Mouse (Mus musculus): ENCODE results near the gene Selenoo. TPM values are rescaled to one million over a fixed set of nuclear protein-coding genes. Genes with fewer than 3 reads are reported as not detected.

The Selenoo gene
- polyA plus RNA-seq, 1 experiment from 2014 or later: 21.6 TPM

- under 1% methylated on average over 47 of the region's 47 CpGs for WGBS
- Histone ChIP-seq H3K4me3 (peak within 1 kb of the TSS; percentile 93), H3K27me3 (ENCODE audit: insufficient read depth, poor library complexity, severe bottlenecking) (no peaks in the 10 kb centered on the region), H3K9me3 (no peaks in the 10 kb centered on the region), H3K27ac (peak within 1 kb of the TSS; percentile 89), H3K36me3 (peaks cover 39% of the 10 kb centered on the region), H3K4me1 (replicated peaks) (peaks cover 55% of the 10 kb centered on the region)
- peak; percentile 94 for DNase-seq (ENCODE audit: low spot score)
Observed at GRCm38 (mm10) chr15:89122649-89123366, 33.9 kb downstream of the Selenoo start, which contains the start of gene Tubgcp6. Tubgcp6 (minus strand) TSS chr15:89123112.

- Histone ChIP-seq H3K9me3 (no peaks in the 10 kb centered on the region), H3K36me3 (peaks cover 31% of the 10 kb centered on the region), H3K27me3 (ENCODE audit: insufficient read depth, poor library complexity, severe bottlenecking) (no peaks in the 10 kb centered on the region), H3K4me1 (replicated peaks) (peaks cover 62% of the 10 kb centered on the region), H3K27ac (peak overlapping the region; percentile 89), H3K4me3 (peak overlapping the region; percentile 93)
- peak; percentile 52 for DNase-seq (ENCODE audit: low spot score)
- 41% methylated on average over 11 of the region's 11 CpGs for WGBS
Observed at GRCm38 (mm10) chr15:89123595-89123994, 34.7 kb downstream of the Selenoo start.

GRCm38 (mm10) chr15:89124312-89124711, 35.4 kb downstream of the Selenoo start:
- H3K4me1 ChIP-seq (replicated peaks): peaks cover 67% of the 10 kb centered on the region
- H3K27me3 ChIP-seq (ENCODE audit: insufficient read depth, poor library complexity, severe bottlenecking): no peaks in the 10 kb centered on the region

GRCm38 (mm10) chr15:89125351-89125750, 36.5 kb downstream of the Selenoo start:
- H3K4me3 ChIP-seq: no peak overlapping the region
- H3K27me3 ChIP-seq (ENCODE audit: insufficient read depth, poor library complexity, severe bottlenecking): no peaks in the 10 kb centered on the region
- H3K4me1 ChIP-seq (replicated peaks): peaks cover 58% of the 10 kb centered on the region
- no peak for DNase-seq (ENCODE audit: low spot score)
- H3K36me3 ChIP-seq: peaks cover 22% of the 10 kb centered on the region
- H3K9me3 ChIP-seq: no peaks in the 10 kb centered on the region
- no peak overlapping the region for H3K27ac ChIP-seq
- WGBS: 90% methylated on average over 9 of the region's 9 CpGs

More at GRCm38 (mm10) chr15:89124312-89124711, 35.4 kb downstream of the Selenoo start:
- no peak overlapping the region for H3K27ac ChIP-seq
- peaks cover 24% of the 10 kb centered on the region for H3K36me3 ChIP-seq
- 91% methylated on average over 3 of the region's 3 CpGs for whole genome bisulfite sequencing
- no peak for DNase-seq (ENCODE audit: low spot score)
- peak overlapping the region; percentile 93; the same call in 1 of the 2 replicates for H3K4me3 ChIP-seq
- H3K9me3 ChIP-seq: no peaks in the 10 kb centered on the region

GRCm38 (mm10) chr15:89126622-89127021, 37.7 kb downstream of the Selenoo start:
- Histone ChIP-seq H3K4me1 (replicated peaks) (peaks cover 45% of the 10 kb centered on the region), H3K4me3 (no peak overlapping the region), H3K9me3 (no peaks in the 10 kb centered on the region), H3K27me3 (ENCODE audit: insufficient read depth, poor library complexity, severe bottlenecking) (no peaks in the 10 kb centered on the region), H3K27ac (no peak overlapping the region), H3K36me3 (peaks cover 29% of the 10 kb centered on the region)
- no peak for DNase-seq (ENCODE audit: low spot score)
- 91% methylated on average over 8 of the region's 8 CpGs for WGBS

- peaks cover 37% of the 10 kb centered on the region for H3K4me1 ChIP-seq (replicated peaks)
- peak overlapping the region; percentile 69 for H3K4me3 ChIP-seq
- H3K9me3 ChIP-seq: no peaks in the 10 kb centered on the region
- 93% methylated on average over 8 of the region's 8 CpGs for whole genome bisulfite sequencing
- DNase-seq (ENCODE audit: low spot score): no peak
- H3K27ac ChIP-seq: peak overlapping the region; percentile 92
- H3K27me3 ChIP-seq (ENCODE audit: insufficient read depth, poor library complexity, severe bottlenecking): no peaks in the 10 kb centered on the region
- H3K36me3 ChIP-seq: peaks cover 37% of the 10 kb centered on the region
Observed at GRCm38 (mm10) chr15:89127364-89127940, 38.6 kb downstream of the Selenoo start.

GRCm38 (mm10) chr15:89128382-89129350, 39.8 kb downstream of the Selenoo start, which contains the start of gene Hdac10:
Hdac10 (minus strand) TSS chr15:89128700.
- WGBS: 3% methylated on average over 36 of the region's 36 CpGs
- Histone ChIP-seq H3K27me3 (ENCODE audit: insufficient read depth, poor library complexity, severe bottlenecking) (no peaks in the 10 kb centered on the region), H3K36me3 (peaks cover 47% of the 10 kb centered on the region), H3K4me3 (peak within 1 kb of the TSS; percentile 69), H3K4me1 (replicated peaks) (peaks cover 26% of the 10 kb centered on the region), H3K9me3 (no peaks in the 10 kb centered on the region), H3K27ac (peak within 1 kb of the TSS; percentile 92)
- DNase-seq (ENCODE audit: low spot score): peak; percentile 86

GRCm38 (mm10) chr15:89130245-89130644, 41.4 kb downstream of the Selenoo start:
- Histone ChIP-seq H3K27ac (no peak overlapping the region), H3K4me1 (replicated peaks) (peaks cover 20% of the 10 kb centered on the region), H3K36me3 (peaks cover 48% of the 10 kb centered on the region), H3K27me3 (ENCODE audit: insufficient read depth, poor library complexity, severe bottlenecking) (no peaks in the 10 kb centered on the region), H3K9me3 (no peaks in the 10 kb centered on the region), H3K4me3 (no peak overlapping the region)
- DNase-seq (ENCODE audit: low spot score): no peak

- Histone ChIP-seq H3K36me3 (peaks cover 46% of the 10 kb centered on the region), H3K4me1 (replicated peaks) (peaks cover 20% of the 10 kb centered on the region), H3K27ac (no peak overlapping the region), H3K4me3 (no peak overlapping the region), H3K27me3 (ENCODE audit: insufficient read depth, poor library complexity, severe bottlenecking) (no peaks in the 10 kb centered on the region), H3K9me3 (no peaks in the 10 kb centered on the region)
- 93% methylated on average over 3 of the region's 3 CpGs for WGBS
- DNase-seq (ENCODE audit: low spot score): no peak
Observed at GRCm38 (mm10) chr15:89131316-89131715, 42.4 kb downstream of the Selenoo start.

GRCm38 (mm10) chr15:89136461-89137155, 47.7 kb downstream of the Selenoo start:
- DNase-seq (ENCODE audit: low spot score): no peak
- peaks cover 44% of the 10 kb centered on the region for H3K4me1 ChIP-seq (replicated peaks)
- H3K4me3 ChIP-seq: no peak overlapping the region
- H3K9me3 ChIP-seq: no peaks in the 10 kb centered on the region
- H3K27me3 ChIP-seq (ENCODE audit: insufficient read depth, poor library complexity, severe bottlenecking): peaks cover 16% of the 10 kb centered on the region
- no peak overlapping the region for H3K27ac ChIP-seq
- H3K36me3 ChIP-seq: peaks cover 25% of the 10 kb centered on the region
- 92% methylated on average over 5 of the region's 5 CpGs for WGBS

- Histone ChIP-seq H3K4me1 (replicated peaks) (peaks cover 51% of the 10 kb centered on the region), H3K9me3 (no peaks in the 10 kb centered on the region), H3K27me3 (ENCODE audit: insufficient read depth, poor library complexity, severe bottlenecking) (peaks cover 24% of the 10 kb centered on the region), H3K4me3 (0 out of 2 replicates have a peak overlapping the region, but pooled peaks have one; percentile 6), H3K27ac (no peak overlapping the region), H3K36me3 (peaks cover 21% of the 10 kb centered on the region)
- DNase-seq (ENCODE audit: low spot score): no peak
- 74% methylated on average over 11 of the region's 11 CpGs for WGBS
Observed at GRCm38 (mm10) chr15:89137378-89138045, 48.6 kb downstream of the Selenoo start.

- 89% methylated on average over 7 of the region's 7 CpGs for WGBS
- Histone ChIP-seq H3K27me3 (ENCODE audit: insufficient read depth, poor library complexity, severe bottlenecking) (peaks cover 28% of the 10 kb centered on the region), H3K27ac (no peak overlapping the region), H3K4me3 (no peak overlapping the region), H3K9me3 (no peaks in the 10 kb centered on the region), H3K36me3 (peaks cover 21% of the 10 kb centered on the region), H3K4me1 (replicated peaks) (peaks cover 51% of the 10 kb centered on the region)
- no peak for DNase-seq (ENCODE audit: low spot score)
Observed at GRCm38 (mm10) chr15:89138046-89138405, 49.1 kb downstream of the Selenoo start.
